Mouse (Mus musculus) hindbrain, embryonic 14.5 days (tissue): ENCODE measurements around the gene Olfr1049. TPM values are rescaled to one million over a fixed set of nuclear protein-coding genes. Genes with fewer than 3 reads are reported as not detected.
"Not testable (repeated sequence)": the region's sequence is repeated elsewhere in the genome, so short reads cannot be mapped to it uniquely, and the experiment has no call there.

Experiments used
- ATAC-seq: fragments of 200-750 bp; cut with Nextera tagmentation; 2 replicates; pipeline ENCODE4 v1.8.0; 2017; ENCODE audit warnings: moderate number of reproducible peaks, mild to moderate bottlenecking, moderate TSS enrichment, moderate library complexity; ENCODE audit not compliant: low FRiP score
- DNase-seq: peaks from one replicate; pipeline ENCODE4 v3.0.0-alpha.2; 2015; ENCODE audit warnings: low spot score
- H3K27ac ChIP-seq: fragments of 300-500 bp; sonication (generic); 2 replicates; pipeline ENCODE4 v1.5.1; 2014; ENCODE audit warnings: mild to moderate bottlenecking, moderate library complexity
- H3K27me3 ChIP-seq: fragments of 300-500 bp; sonication (generic); 2 replicates; pipeline ENCODE4 v1.6.1; 2014; ENCODE audit warnings: mild to moderate bottlenecking, low read length, mixed read lengths; ENCODE audit not compliant: control insufficient read depth, insufficient read depth
- H3K36me3 ChIP-seq: fragments of 300-500 bp; sonication (generic); replicated peaks from 2 replicates; pipeline ENCODE4 v1.6.1; 2014; ENCODE audit not compliant: control insufficient read depth, insufficient read depth
- H3K4me1 ChIP-seq: fragments of 300-500 bp; sonication (generic); replicated peaks from 2 replicates; pipeline ENCODE4 v1.6.1; 2014; ENCODE audit warnings: antibody characterized with exemption, low read length, mixed read lengths; ENCODE audit not compliant: control insufficient read depth, insufficient read depth
- H3K4me2 ChIP-seq: fragments of 300-500 bp; sonication (generic); replicated peaks from 2 replicates; pipeline ENCODE4 v1.6.1; 2014; ENCODE audit warnings: mild to moderate bottlenecking, moderate library complexity
- H3K4me3 ChIP-seq: fragments of 300-500 bp; sonication (generic); replicated peaks from 2 replicates; pipeline ENCODE4 v1.5.1; 2014; ENCODE audit warnings: mild to moderate bottlenecking, low read length
- H3K9ac ChIP-seq: fragments of 300-500 bp; sonication (generic); 2 replicates; pipeline ENCODE4 v1.6.1; 2014
- H3K9me3 ChIP-seq: fragments of 300-500 bp; sonication (generic); 2 replicates; pipeline ENCODE4 v1.6.1; 2016; ENCODE audit warnings: low read length; ENCODE audit not compliant: control insufficient read depth
- WGBS: fragments of 180-500 bp; shearing (Covaris S2); extraction: QIAGEN DNeasy Blood & Tissue Kit; methylation state at CpG from one replicate; pipeline ENCODE4 v1.1.7; 2014; 5-methylcytosine and 5-hydroxymethylcytosine counted together
- polyA plus RNA-seq: library from polyadenylated mRNA; unstranded; fragments of >200 nt; fragmentation: Nextera tagmentation; extraction: Ambion mirVana; gene quantifications from 2 replicates; pipeline ENCODE4 v1.2.1, GENCODE M21; 2014

The Olfr1049 gene
- polyA plus RNA-seq = not detected in 2 replicates

DNA sequence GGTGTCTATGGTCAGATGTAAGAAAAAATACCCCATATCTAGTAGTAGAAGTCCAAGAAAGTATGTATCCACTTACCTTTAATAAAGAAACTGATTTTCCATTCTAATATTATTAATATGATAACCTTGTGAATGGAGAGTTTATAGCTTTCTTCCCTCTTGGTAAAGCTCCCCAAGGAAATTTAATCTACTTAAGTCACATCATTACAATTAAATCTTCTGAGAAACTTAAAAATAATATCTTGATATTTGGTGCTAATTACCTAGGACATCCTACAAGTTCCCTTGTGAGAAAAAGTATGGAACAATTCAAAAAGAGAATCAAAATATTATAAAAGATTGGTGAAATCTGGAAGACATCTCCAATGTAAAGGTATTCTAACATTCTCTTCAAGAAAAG, at the start of gene Olfr1049:
Gene Olfr1049, minus strand, starts transcription at position 101 of the 400 bp plus-strand sequence.
- not testable (repeated sequence) for H3K4me2 ChIP-seq, H3K9me3 ChIP-seq, H3K9ac ChIP-seq, DNase-seq, H3K4me1 ChIP-seq, H3K4me3 ChIP-seq, ATAC-seq, H3K27ac ChIP-seq, H3K36me3 ChIP-seq, H3K27me3 ChIP-seq

DNA sequence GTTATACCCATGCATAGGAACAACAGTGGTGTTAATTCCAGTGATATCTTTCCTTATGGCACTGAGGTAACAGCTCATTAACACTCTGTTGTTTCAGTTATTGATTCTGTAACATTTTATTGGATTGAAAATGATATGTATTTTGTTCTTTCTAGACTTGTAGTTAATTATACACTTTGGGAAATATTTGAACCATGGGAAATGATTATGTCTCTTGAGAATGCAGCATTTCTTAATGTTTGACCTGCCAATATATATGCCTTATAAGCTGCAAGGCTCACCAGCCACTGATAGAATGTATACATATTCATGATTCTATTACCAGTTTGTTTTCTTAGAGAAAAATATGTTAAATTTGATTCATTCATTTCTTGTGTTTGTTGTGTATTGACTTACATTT, 34.0 kb upstream of the Olfr1049 start, which contains the start of gene Olfr1052:
Gene Olfr1052, plus strand, starts transcription at position 301 of the 400 bp plus-strand sequence.
- ATAC-seq = no peak
- no peak within 1 kb of the TSS for H3K4me2 ChIP-seq
- no peaks in the 10 kb centered on the region for H3K27me3 ChIP-seq

DNA sequence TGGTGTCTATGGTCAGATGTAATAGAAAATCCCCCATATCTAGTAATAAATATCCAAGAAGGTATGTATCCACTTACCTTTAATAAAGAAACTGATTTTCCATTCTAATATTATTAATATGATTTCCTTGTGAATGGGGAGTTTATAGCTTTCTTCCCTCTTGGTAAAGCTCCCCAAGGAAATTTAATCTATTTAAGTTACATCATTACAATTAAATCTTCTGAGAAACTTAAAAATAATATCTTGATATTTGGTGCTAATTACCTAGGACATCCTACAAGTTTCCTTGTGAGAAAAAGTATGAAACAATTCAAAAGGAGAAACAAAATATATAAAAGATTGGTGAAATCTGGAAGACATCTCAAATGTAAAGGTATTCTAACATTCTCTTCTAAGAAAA, 20.9 kb upstream of the Olfr1049 start, which contains the start of gene Olfr1051:
Gene Olfr1051, minus strand, starts transcription at position 101 of the 400 bp plus-strand sequence.
- not testable (repeated sequence) for H3K4me3 ChIP-seq, H3K9me3 ChIP-seq, H3K27me3 ChIP-seq, H3K27ac ChIP-seq, ATAC-seq, H3K9ac ChIP-seq, DNase-seq, H3K4me1 ChIP-seq, H3K36me3 ChIP-seq, H3K4me2 ChIP-seq

More for the DNA sequence above, 34.0 kb upstream of the Olfr1049 start, which contains the start of gene Olfr1052:
- Histone ChIP-seq H3K9me3 (no peaks in the 10 kb centered on the region), H3K4me3 (no peak within 1 kb of the TSS), H3K4me1 (no peaks in the 10 kb centered on the region), H3K9ac (no peak within 1 kb of the TSS), H3K36me3 (no peaks in the 10 kb centered on the region), H3K27ac (no peak within 1 kb of the TSS)
- DNase-seq = no peak

DNA sequence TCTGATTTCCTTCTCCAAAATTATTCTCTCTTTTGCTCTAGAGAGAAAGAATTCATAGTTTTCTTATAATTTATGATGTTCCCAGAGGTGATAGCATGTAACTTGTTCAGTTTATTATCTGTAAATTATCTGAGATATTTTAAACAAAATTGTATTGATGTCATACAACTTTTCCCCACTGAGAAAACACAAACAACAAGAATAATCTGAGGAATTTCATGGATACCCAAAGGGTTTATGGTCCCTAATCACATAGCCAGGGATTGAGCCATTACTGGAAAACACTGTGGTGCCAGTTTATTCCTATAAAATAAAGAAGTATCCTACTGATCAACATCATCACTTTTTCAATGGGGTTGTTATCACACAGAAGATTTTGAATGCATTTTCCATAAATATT, 17.9 kb downstream of the Olfr1049 start, which contains the start of gene Olfr1048:
Gene Olfr1048, minus strand, starts transcription at position 101 of the 400 bp plus-strand sequence.
- no peak for DNase-seq
- no peak within 1 kb of the TSS for H3K9ac ChIP-seq
- H3K9me3 ChIP-seq = no peaks in the 10 kb centered on the region
- no peak for ATAC-seq
- no peak within 1 kb of the TSS for H3K4me2 ChIP-seq
- no peaks in the 10 kb centered on the region for H3K27me3 ChIP-seq
- no peak within 1 kb of the TSS for H3K4me3 ChIP-seq
- H3K27ac ChIP-seq = no peak within 1 kb of the TSS
- no peaks in the 10 kb centered on the region for H3K4me1 ChIP-seq
- no peaks in the 10 kb centered on the region for H3K36me3 ChIP-seq

DNA sequence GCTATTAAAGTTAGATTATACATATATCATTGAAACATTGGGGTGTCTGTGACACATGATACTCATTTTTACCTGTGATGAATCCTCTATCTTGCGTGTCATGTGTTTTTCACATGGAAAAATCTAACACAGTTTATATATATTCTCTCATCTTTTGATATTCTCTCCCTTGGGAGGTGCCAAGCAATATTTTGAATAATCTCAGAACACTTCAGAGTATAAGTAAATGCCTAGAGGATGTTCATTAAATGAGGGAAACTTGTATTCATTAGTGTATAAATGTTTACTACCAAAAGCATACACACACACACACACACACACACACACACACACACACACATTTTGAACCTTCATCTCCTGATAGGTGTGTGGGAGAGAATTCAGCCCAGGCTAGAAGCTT, 26.8 kb downstream of the Olfr1049 start, which contains the start of gene Olfr1047:
Gene Olfr1047, minus strand, starts transcription at position 101 of the 400 bp plus-strand sequence.
- no peak within 1 kb of the TSS for H3K27ac ChIP-seq
- H3K4me1 ChIP-seq = no peaks in the 10 kb centered on the region
- no peak within 1 kb of the TSS for H3K4me2 ChIP-seq
- no peak within 1 kb of the TSS for H3K4me3 ChIP-seq
- no peak within 1 kb of the TSS for H3K9ac ChIP-seq
- H3K36me3 ChIP-seq = no peaks in the 10 kb centered on the region
- DNase-seq = no peak
- H3K9me3 ChIP-seq = no peaks in the 10 kb centered on the region
- ATAC-seq = no peak
- WGBS = 95% methylated on average over 1 of the region's 1 CpGs
- no peaks in the 10 kb centered on the region for H3K27me3 ChIP-seq

DNA sequence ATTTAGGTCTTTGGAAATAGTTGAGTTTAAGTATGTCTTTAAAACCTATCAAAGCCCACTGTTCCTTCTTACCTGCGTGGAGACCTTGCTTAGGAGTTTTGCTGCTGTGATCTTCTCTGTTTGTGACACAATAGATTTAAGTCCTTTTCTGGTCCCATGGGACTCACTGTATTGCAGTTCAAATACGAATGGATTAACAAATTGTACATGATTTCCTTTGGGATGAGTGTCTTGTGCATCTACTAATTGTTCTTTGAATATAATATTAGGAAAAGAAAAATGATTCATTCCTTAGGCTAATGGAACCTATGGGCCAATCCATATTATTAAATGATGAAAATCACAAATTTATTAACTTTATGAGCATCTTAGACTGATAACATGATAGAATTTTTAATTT, 38.9 kb downstream of the Olfr1049 start, which contains the start of gene Olfr1046:
Gene Olfr1046, minus strand, starts transcription at position 101 of the 400 bp plus-strand sequence.
- Histone ChIP-seq H3K36me3 (no peaks in the 10 kb centered on the region), H3K4me3 (no peak within 1 kb of the TSS), H3K27me3 (no peaks in the 10 kb centered on the region), H3K9ac (no peak within 1 kb of the TSS), H3K27ac (no peak within 1 kb of the TSS), H3K4me1 (no peaks in the 10 kb centered on the region), H3K9me3 (no peaks in the 10 kb centered on the region), H3K4me2 (no peak within 1 kb of the TSS)
- no peak for DNase-seq
- ATAC-seq = no peak
- 71% methylated on average over 2 of the region's 2 CpGs for WGBS

Other genes with a start within 250 kb of the Olfr1049 start
- gene Olfr1033, start 237.7 kb downstream of the Olfr1049 start, polyA plus RNA-seq = 0.22 TPM in 1 of 2 replicates, not detected in the other
- gene Olfr1034, start 212.5 kb downstream of the Olfr1049 start, polyA plus RNA-seq = not detected in 2 replicates
- not detected in 2 replicates for gene Olfr1036, start 184.3 kb downstream of the Olfr1049 start, polyA plus RNA-seq
- not detected in 2 replicates for gene Olfr1037, start 170.9 kb downstream of the Olfr1049 start, polyA plus RNA-seq
- gene Olfr1039, start 122.4 kb downstream of the Olfr1049 start, polyA plus RNA-seq = not detected in 2 replicates
- not detected in 2 replicates for gene Olfr1040, start 111.6 kb downstream of the Olfr1049 start, polyA plus RNA-seq
- gene Olfr1042, start 96.5 kb downstream of the Olfr1049 start, polyA plus RNA-seq = not detected in 2 replicates
- gene Olfr1043, start 90.8 kb downstream of the Olfr1049 start, polyA plus RNA-seq = not detected in 2 replicates
- gene Olfr1044, start 80.5 kb downstream of the Olfr1049 start, polyA plus RNA-seq = not detected in 2 replicates
- gene Olfr52, start 72.6 kb downstream of the Olfr1049 start, polyA plus RNA-seq = not detected in 2 replicates
- gene Olfr1045, start 55.3 kb downstream of the Olfr1049 start, polyA plus RNA-seq = not detected in 2 replicates
- gene Olfr1046, start 39.0 kb downstream of the Olfr1049 start, polyA plus RNA-seq = not detected in 2 replicates
- not detected in 2 replicates for gene Olfr1047, start 26.9 kb downstream of the Olfr1049 start, polyA plus RNA-seq
- not detected in 2 replicates for gene Olfr1048, start 18.0 kb downstream of the Olfr1049 start, polyA plus RNA-seq
- gene Olfr1051, start 20.8 kb upstream of the Olfr1049 start, polyA plus RNA-seq = not detected in 2 replicates
- gene Olfr1052, start 34.1 kb upstream of the Olfr1049 start, polyA plus RNA-seq = not detected in 2 replicates
- not detected in 2 replicates for gene Olfr1053, start 57.0 kb upstream of the Olfr1049 start, polyA plus RNA-seq
- gene Olfr1054, start 77.1 kb upstream of the Olfr1049 start, polyA plus RNA-seq = not detected in 2 replicates
- gene Olfr1055, start 92.0 kb upstream of the Olfr1049 start, polyA plus RNA-seq = not detected in 2 replicates
- not detected in 2 replicates for gene Olfr1056, start 104.1 kb upstream of the Olfr1049 start, polyA plus RNA-seq
- gene Olfr1057, start 120.1 kb upstream of the Olfr1049 start, polyA plus RNA-seq = not detected in 2 replicates
- not detected in 2 replicates for gene Olfr1058, start 130.2 kb upstream of the Olfr1049 start, polyA plus RNA-seq
- not detected in 2 replicates for gene Olfr1061, start 155.7 kb upstream of the Olfr1049 start, polyA plus RNA-seq
- gene Olfr1062, start 168.4 kb upstream of the Olfr1049 start, polyA plus RNA-seq = not detected in 2 replicates
- not detected in 2 replicates for gene Olfr1065, start 192.3 kb upstream of the Olfr1049 start, polyA plus RNA-seq
- gene Olfr1066, start 197.9 kb upstream of the Olfr1049 start, polyA plus RNA-seq = not detected in 2 replicates
- not detected in 2 replicates for gene Olfr228, start 229.1 kb upstream of the Olfr1049 start, polyA plus RNA-seq